Mouse (Mus musculus) forebrain, embryonic 16.5 days (tissue): ENCODE results near the gene Cabin1. TPM values are rescaled to one million over a fixed set of nuclear protein-coding genes. Genes with fewer than 3 reads are reported as not detected.

Experiments
- ATAC-seq: fragments of 200-750 bp; cut with Nextera tagmentation; 2 replicates; pipeline ENCODE4 v1.8.0; 2017; ENCODE audit warnings: mild to moderate bottlenecking, moderate library complexity
- H3K27ac ChIP-seq: fragments of 300-500 bp; sonication (generic); 2 replicates; pipeline ENCODE4 v1.5.1; 2014; ENCODE audit warnings: low read length, control low read depth
- H3K27me3 ChIP-seq: fragments of 300-500 bp; sonication (generic); replicated peaks from 2 replicates; pipeline ENCODE4 v1.6.1; 2014; ENCODE audit warnings: low read length; ENCODE audit not compliant: control insufficient read depth, insufficient read depth
- H3K36me3 ChIP-seq: fragments of 300-500 bp; sonication (generic); 2 replicates; pipeline ENCODE4 v1.6.1; 2014; ENCODE audit not compliant: control insufficient read depth, insufficient read depth
- H3K4me1 ChIP-seq: fragments of 300-500 bp; sonication (generic); replicated peaks from 2 replicates; pipeline ENCODE4 v1.6.1; 2014; ENCODE audit warnings: low read length; ENCODE audit not compliant: control insufficient read depth, insufficient read depth
- H3K4me2 ChIP-seq: fragments of 300-500 bp; sonication (generic); 2 replicates; pipeline ENCODE4 v1.6.1; 2014; ENCODE audit warnings: mild to moderate bottlenecking, low read length, control low read depth
- H3K4me3 ChIP-seq: fragments of 300-500 bp; sonication (generic); replicated peaks from 2 replicates; pipeline ENCODE4 v1.5.1; 2014; ENCODE audit warnings: mild to moderate bottlenecking, low read length, control low read depth
- H3K9ac ChIP-seq: fragments of 300-500 bp; sonication (generic); replicated peaks from 2 replicates; pipeline ENCODE4 v1.6.1; 2014; ENCODE audit warnings: low read depth, low read length, control low read depth
- H3K9me3 ChIP-seq: fragments of 300-500 bp; sonication (generic); 2 replicates; pipeline ENCODE4 v1.6.1; 2016; ENCODE audit warnings: low read length; ENCODE audit not compliant: control insufficient read depth
- WGBS: fragments of 180-500 bp; shearing (Covaris S2); extraction: QIAGEN DNeasy Blood & Tissue Kit; methylation state at CpG from one replicate; pipeline ENCODE4 v1.1.7; 2014; 5-methylcytosine and 5-hydroxymethylcytosine counted together
- polyA plus RNA-seq: library from polyadenylated mRNA; unstranded; fragments of >200 nt; fragmentation: Nextera tagmentation; extraction: Ambion mirVana; gene quantifications from 2 replicates; pipeline ENCODE4 v1.2.1, GENCODE M21; 2015

Gene Cabin1
- 33.2 and 41.1 TPM in 2 replicates for polyA plus RNA-seq

DNA sequence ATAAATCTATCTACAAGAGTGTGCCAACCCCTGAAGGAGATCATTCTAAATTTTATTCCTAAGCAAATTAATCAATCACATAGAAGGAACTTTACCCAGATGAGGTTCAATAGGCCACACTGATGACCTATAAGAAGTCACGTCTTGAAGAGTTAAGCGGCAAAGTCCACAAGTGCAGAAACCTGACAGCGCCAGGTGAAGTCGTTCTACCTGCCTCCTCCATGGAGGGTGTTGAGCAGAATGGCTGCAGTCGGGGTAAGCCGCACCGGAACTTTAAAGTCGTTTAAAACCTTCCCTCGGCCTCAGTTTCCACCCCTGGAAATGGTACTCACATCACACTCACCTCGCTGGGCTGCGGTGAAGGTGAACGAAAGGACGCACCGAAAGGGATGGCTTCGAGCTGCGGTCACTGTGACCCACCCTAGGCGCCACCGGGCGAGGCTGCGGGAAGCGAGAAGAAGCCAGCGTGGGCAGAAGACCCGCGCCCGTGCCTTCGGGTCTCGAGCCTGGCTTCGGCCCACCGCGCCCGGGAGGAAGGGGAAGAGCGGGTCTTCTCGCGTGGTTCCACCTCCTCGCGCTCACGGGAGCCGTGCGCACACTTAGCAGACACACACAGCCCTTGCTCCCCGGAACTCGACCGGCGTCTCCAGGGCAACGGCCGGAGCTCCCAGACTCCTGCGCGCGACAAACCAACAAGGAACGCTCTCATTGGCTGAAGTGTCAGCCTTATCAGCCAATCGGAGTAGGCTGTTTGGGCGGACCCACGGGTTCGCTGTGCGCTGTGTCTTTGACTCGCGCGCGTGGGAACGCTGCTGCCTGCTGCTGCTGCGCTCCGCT lies at the start of gene Cabin1:
Gene Cabin1 (minus strand): TSS at position 660 of the 837 bp plus-strand sequence.
- ATAC-seq = peak; percentile 99
- H3K27ac ChIP-seq = peak within 1 kb of the TSS; percentile 67
- H3K9ac ChIP-seq = peak within 1 kb of the TSS; percentile 86
- peaks cover 16% of the 10 kb centered on the region for H3K4me1 ChIP-seq
- H3K36me3 ChIP-seq = no peaks in the 10 kb centered on the region
- H3K9me3 ChIP-seq = no peaks in the 10 kb centered on the region
- H3K27me3 ChIP-seq = no peaks in the 10 kb centered on the region
- peak within 1 kb of the TSS; percentile 94 for H3K4me2 ChIP-seq
- under 1% methylated on average over 61 of the region's 61 CpGs for WGBS
- H3K4me3 ChIP-seq = peak within 1 kb of the TSS; percentile 89

DNA sequence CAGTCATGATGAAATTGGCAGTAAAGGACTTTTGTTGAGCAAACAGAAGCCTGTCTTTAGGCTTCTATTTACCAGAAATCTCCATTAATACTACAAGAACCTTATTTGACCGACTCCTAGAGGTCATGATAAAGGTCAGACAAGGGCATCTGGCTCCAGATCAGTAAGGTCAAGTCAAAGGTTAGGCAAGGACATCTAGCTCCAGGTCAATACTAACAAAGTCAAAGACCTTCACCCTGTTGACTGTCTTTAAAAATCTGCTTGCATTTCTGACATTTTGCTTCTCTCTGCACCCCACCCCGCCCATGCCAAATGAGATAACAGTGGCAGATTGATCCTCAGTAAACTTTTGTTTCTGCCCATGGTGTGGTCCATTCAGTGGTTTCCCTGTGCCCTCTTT lies 40.1 kb upstream of the Cabin1 start:
- Histone ChIP-seq H3K4me3 (no peak overlapping the region), H3K9ac (no peak overlapping the region), H3K27ac (no peak overlapping the region), H3K9me3 (no peaks in the 10 kb centered on the region), H3K27me3 (no peaks in the 10 kb centered on the region), H3K4me2 (no peak overlapping the region), H3K36me3 (no peaks in the 10 kb centered on the region), H3K4me1 (no peaks in the 10 kb centered on the region)
- 70% methylated on average over 2 of the region's 2 CpGs for WGBS
- ATAC-seq = no peak

DNA sequence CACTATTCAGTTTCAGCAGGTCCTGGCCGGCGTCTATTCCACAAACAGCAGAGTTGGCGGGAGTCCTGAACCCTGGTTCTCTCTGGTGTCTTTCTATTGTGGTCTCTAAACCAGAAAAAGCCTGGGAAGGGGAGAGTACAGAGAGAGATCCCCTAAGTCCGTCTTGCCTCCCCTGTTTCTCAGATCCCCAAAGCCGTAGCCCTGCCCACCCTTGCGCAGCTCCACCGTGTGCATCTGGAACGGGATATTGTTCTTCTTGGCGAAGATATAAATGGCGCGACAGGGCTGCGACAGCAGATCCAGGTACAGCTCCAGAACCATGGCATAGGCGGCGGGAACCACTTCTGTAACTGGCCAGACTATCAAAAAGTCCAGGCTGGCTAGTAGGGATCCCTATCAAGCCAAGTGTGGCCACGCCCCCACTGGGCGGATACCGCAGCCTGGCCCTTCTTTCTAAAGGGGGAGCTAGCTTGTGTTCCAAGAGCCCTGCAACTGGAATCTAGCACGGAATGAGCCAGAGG lies 34.1 kb upstream of the Cabin1 start, which contains the start of gene Gstt1:
Gene Gstt1 (minus strand): TSS at position 409 of the 521 bp plus-strand sequence.
- WGBS = under 1% methylated on average over 18 of the region's 18 CpGs
- peak; percentile 49 for ATAC-seq

DNA sequence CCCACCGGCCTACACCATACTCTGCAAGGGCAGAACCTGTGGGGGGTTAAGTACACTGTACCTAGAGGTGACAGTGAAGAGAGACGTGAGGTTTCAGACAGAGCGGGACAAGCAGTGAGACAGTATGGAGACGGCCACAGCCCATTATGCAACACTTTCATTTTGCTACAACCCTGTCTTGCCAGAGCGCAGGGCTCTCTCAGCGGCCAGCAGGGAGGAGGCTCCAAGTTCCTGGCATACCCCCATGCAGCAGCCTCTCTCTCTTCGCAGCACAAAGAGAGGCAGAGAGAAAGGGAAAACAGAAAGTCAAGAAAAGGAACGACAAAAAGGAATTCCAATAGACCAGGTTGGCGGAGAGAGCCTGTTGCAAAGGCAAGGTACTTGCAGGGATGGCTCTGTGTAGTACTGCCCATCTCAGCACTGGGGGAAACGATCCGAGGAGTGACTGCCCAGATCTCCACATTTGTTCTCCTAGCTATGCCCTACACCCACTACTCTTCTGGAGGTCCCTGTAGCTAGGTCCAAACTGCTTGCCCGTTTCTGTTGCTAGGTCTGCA lies 33.6 kb upstream of the Cabin1 start:
- no peak overlapping the region for H3K27ac ChIP-seq
- H3K9me3 ChIP-seq = no peaks in the 10 kb centered on the region
- peak overlapping the region; percentile 47 for H3K4me3 ChIP-seq
- H3K9ac ChIP-seq = peak overlapping the region; percentile 9
- H3K4me2 ChIP-seq = peak overlapping the region; percentile 87
- 0% methylated on average over 12 of the region's 12 CpGs for WGBS
- no peaks in the 10 kb centered on the region for H3K36me3 ChIP-seq
- H3K27me3 ChIP-seq = no peaks in the 10 kb centered on the region; the same call in 1 of the 2 replicates
- H3K4me1 ChIP-seq = peaks cover 21% of the 10 kb centered on the region
- peak; percentile 69 for ATAC-seq

More for the DNA sequence above, 34.1 kb upstream of the Cabin1 start, which contains the start of gene Gstt1:
- no peaks in the 10 kb centered on the region for H3K9me3 ChIP-seq
- peaks cover 21% of the 10 kb centered on the region for H3K4me1 ChIP-seq
- H3K27ac ChIP-seq = no peak within 1 kb of the TSS
- no peaks in the 10 kb centered on the region for H3K36me3 ChIP-seq
- peak within 1 kb of the TSS; percentile 9 for H3K9ac ChIP-seq
- H3K27me3 ChIP-seq = no peaks in the 10 kb centered on the region; the same call in 1 of the 2 replicates
- peak within 1 kb of the TSS; percentile 87 for H3K4me2 ChIP-seq
- H3K4me3 ChIP-seq = peak within 1 kb of the TSS; percentile 47

DNA sequence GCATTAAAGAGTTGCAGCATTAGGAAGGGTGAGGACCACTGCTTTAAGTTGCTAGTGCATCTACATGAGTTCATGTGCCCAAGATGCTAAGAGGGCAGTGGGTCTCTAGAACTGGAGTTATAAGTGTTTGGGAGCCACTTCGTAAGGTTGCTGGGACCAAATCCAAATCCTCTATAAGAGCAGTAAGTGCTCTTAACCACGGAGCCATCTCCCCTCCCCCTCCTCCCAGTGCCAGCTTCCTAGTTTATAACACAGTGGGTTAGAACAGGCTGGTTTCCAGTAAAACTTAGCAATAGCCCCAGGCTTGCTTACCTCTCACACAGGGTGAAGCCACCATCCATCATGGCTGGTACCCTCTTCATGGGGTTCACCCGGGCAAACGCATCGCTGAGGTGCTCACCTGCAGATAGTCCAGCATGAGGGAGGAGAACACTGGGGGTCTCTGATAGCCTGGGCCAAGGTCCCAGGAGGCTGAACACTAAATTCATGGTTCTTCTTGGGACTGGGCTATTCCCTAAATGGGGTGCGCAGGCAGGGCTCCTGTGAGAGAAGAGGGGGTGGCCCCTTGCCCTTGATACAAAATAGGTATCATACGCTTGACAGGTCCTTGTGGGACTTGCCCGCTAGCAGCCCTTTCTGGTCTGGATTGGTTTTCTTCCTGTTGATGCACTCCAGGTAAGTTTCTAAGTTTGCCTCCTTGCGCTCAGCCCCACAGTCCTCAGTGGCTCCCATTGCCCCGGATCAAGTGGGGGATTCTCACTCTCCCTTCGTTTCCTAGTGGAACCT lies 32.8 kb upstream of the Cabin1 start:
- H3K4me3 ChIP-seq = peak overlapping the region; percentile 47
- H3K27me3 ChIP-seq = no peaks in the 10 kb centered on the region; the same call in 1 of the 2 replicates
- 48% methylated on average over 11 of the region's 11 CpGs for WGBS
- peaks cover 21% of the 10 kb centered on the region for H3K4me1 ChIP-seq
- H3K4me2 ChIP-seq = peak overlapping the region; percentile 87
- no peak overlapping the region for H3K27ac ChIP-seq
- no peaks in the 10 kb centered on the region for H3K9me3 ChIP-seq
- peak overlapping the region; percentile 9 for H3K9ac ChIP-seq
- H3K36me3 ChIP-seq = no peaks in the 10 kb centered on the region
- ATAC-seq = 0 out of 2 replicates have a peak, but pooled peaks have one; percentile 13

DNA sequence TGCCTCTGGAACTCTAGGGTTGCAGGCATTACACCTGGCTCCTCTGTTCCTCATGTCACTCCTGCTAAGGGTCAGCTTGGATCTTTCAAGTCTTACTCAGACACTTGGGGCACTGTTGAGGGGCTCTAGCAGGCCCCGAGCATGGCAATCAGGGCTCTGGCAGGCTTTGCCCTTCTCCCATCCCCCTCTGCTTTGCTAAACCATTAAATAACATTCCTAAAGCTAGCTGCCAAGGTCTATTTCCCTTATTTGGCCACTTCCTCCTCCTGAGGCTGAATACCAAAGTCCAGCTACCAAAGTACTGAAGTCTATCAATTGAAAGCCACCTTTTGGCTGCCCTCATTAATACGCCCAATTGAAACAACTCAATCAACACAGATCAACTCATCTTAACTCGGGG lies 30.7 kb upstream of the Cabin1 start:
- 23% methylated on average over 3 of the region's 3 CpGs for WGBS
- Histone ChIP-seq H3K27me3 (no peaks in the 10 kb centered on the region; the same call in 1 of the 2 replicates), H3K4me3 (no peak overlapping the region), H3K4me1 (peaks cover 21% of the 10 kb centered on the region), H3K9me3 (no peaks in the 10 kb centered on the region), H3K4me2 (no peak overlapping the region), H3K27ac (no peak overlapping the region), H3K36me3 (no peaks in the 10 kb centered on the region), H3K9ac (no peak overlapping the region)
- no peak for ATAC-seq

DNA sequence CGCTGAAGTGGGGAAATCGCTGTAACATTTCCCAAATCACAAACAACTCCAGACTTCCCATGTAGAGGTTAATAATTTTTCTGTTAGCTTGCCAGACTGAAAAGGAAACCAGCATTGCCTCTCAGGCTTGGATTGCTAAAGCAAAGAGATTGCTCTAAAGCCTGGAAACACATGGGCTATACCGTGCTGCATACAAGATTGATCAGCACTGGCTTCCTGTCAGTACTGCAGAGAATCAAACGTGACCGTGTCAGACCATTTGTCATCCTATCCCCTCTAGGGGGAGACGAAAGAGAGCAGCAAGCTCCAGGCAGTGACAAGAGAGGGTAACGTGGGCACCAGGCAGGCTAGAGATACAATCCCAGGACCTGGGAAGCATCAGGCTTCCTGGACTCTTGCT lies 26.6 kb upstream of the Cabin1 start:
- no peaks in the 10 kb centered on the region for H3K27me3 ChIP-seq
- H3K27ac ChIP-seq = no peak overlapping the region
- 24% methylated on average over 7 of the region's 7 CpGs for WGBS
- no peak overlapping the region for H3K4me2 ChIP-seq
- no peak overlapping the region for H3K9ac ChIP-seq
- 0 out of 2 replicates have a peak, but pooled peaks cover 6% of the 10 kb centered on the region for H3K4me1 ChIP-seq
- no peak overlapping the region for H3K4me3 ChIP-seq
- H3K9me3 ChIP-seq = no peaks in the 10 kb centered on the region
- H3K36me3 ChIP-seq = no peaks in the 10 kb centered on the region
- ATAC-seq = no peak

DNA sequence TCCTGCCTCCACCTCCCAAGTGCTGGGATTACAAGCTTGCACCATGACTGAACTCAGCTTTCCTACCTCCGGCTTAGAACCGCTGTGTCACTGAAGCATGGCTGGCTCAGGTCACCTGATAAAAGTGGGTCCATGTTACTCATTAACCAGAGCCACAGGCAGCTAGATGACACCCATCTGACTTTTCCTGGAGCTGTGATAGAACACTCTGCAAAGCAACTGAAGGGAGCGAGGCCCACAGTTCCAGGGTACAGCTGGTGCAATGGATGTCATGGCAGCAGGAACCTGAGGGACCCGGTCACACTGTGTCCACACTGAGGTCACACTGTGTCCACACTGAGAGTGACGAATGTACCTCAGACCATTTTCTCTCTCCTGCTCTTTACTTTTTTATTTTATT lies 25.7 kb upstream of the Cabin1 start:
- Histone ChIP-seq H3K9me3 (no peaks in the 10 kb centered on the region), H3K4me2 (no peak overlapping the region), H3K36me3 (no peaks in the 10 kb centered on the region), H3K4me3 (no peak overlapping the region), H3K4me1 (0 out of 2 replicates have a peak, but pooled peaks cover 5% of the 10 kb centered on the region), H3K9ac (no peak overlapping the region), H3K27ac (no peak overlapping the region), H3K27me3 (no peaks in the 10 kb centered on the region)
- 93% methylated on average over 5 of the region's 5 CpGs for WGBS
- no peak for ATAC-seq
